Mouse (Mus musculus): ENCODE measurements around the gene Clpx. TPM values are rescaled to one million over a fixed set of nuclear protein-coding genes. Genes with fewer than 3 reads are reported as not detected.

Gene Clpx
- total and polyA plus RNA-seq, 2 experiments from 2014 or later = 20.6 to 40.1 TPM

DNA sequence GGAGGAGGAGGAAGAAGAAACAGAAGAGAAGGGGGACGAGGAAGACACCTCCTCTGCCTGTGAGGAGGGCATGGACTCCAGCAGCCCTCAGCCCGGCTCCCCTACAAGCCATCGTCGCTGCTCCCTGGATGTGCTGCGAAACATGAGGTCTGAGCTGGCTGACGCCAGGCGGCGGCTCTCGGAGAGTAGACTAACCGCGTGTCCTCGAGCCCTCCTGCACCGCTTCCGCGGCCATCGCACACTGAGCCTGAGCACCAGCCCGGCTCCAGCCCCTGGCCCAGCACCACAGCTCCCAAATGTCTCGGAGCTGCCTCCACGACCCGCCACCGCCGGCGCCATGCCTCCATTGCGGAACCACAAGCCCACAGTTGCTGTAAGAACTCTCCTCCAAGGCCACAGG is 77.7 kb downstream of the Clpx start:
- Histone ChIP-seq H3K4me3 (ENCODE audit: low read depth, low read length) (no peak overlapping the region), H3K27me3 (ENCODE audit: insufficient read depth, low read length) (no peaks in the 10 kb centered on the region), H3K27ac (ENCODE audit: low read depth, low read length) (no peak overlapping the region), H3K4me1 (ENCODE audit: insufficient read depth, low read length) (no peaks in the 10 kb centered on the region), H3K9ac (replicated peaks; ENCODE audit: low read length, poor library complexity, severe bottlenecking) (no peak overlapping the region), H3K4me2 (ENCODE audit: low read depth, low read length, poor library complexity, severe bottlenecking) (no peak overlapping the region), H3K36me3 (ENCODE audit: insufficient read depth, low read length) (peaks cover 21% of the 10 kb centered on the region), H3K9me3 (ENCODE audit: low read length) (no peaks in the 10 kb centered on the region)
- 81% methylated on average over 24 of the region's 24 CpGs for WGBS
- no peak for TF ChIP-seq CTCF (IDR thresholded peaks at IDR 0.05)
- no peak for DNase-seq (ENCODE audit: low spot score)
- ATAC-seq (ENCODE audit: low FRiP score) = no peak

DNA sequence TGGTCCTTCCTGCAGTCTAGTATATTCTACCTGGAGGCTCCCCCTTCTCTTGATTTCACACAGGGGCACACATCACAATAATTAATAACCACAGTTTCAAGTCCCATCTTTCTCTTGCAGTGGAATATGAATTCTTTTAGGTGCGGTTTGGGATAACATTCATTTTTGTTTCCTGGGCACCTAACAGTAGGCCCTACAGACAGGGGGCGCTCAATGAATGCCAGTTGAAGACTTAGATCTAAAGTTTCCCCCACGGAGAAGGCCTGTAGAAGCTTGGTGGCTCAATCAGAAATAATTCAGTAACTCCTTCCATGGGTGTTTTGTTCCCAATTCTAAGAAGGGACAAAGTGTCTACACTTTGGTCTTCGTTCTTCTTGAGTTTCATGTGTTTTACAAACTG is 78.4 kb downstream of the Clpx start:
- Histone ChIP-seq H3K27me3 (ENCODE audit: insufficient read depth, low read length) (no peaks in the 10 kb centered on the region), H3K9me3 (ENCODE audit: low read length) (no peaks in the 10 kb centered on the region), H3K36me3 (ENCODE audit: insufficient read depth, low read length) (peaks cover 26% of the 10 kb centered on the region), H3K9ac (replicated peaks; ENCODE audit: low read length, poor library complexity, severe bottlenecking) (no peak overlapping the region), H3K4me2 (ENCODE audit: low read depth, low read length, poor library complexity, severe bottlenecking) (no peak overlapping the region), H3K27ac (ENCODE audit: low read depth, low read length) (no peak overlapping the region), H3K4me1 (ENCODE audit: insufficient read depth, low read length) (no peaks in the 10 kb centered on the region), H3K4me3 (ENCODE audit: low read depth, low read length) (no peak overlapping the region)
- 69% methylated on average over 4 of the region's 4 CpGs for WGBS
- no peak for ATAC-seq (ENCODE audit: low FRiP score)
- peak; percentile 56 for TF ChIP-seq CTCF (IDR thresholded peaks at IDR 0.05)
- DNase-seq (ENCODE audit: low spot score) = peak; percentile 15

GRCm38 (mm10) chr9:65374468-65375162 is 80.6 kb downstream of the Clpx start:
- Histone ChIP-seq H3K9ac (replicated peaks; ENCODE audit: low read length, poor library complexity, severe bottlenecking) (no peak overlapping the region), H3K27ac (ENCODE audit: low read depth, low read length) (no peak overlapping the region), H3K27me3 (ENCODE audit: insufficient read depth, low read length) (no peaks in the 10 kb centered on the region), H3K9me3 (ENCODE audit: low read length) (no peaks in the 10 kb centered on the region), H3K4me3 (ENCODE audit: low read depth, low read length) (no peak overlapping the region), H3K4me2 (ENCODE audit: low read depth, low read length, poor library complexity, severe bottlenecking) (no peak overlapping the region), H3K4me1 (ENCODE audit: insufficient read depth, low read length) (no peaks in the 10 kb centered on the region), H3K36me3 (ENCODE audit: insufficient read depth, low read length) (peaks cover 33% of the 10 kb centered on the region)
- TF ChIP-seq CTCF (IDR thresholded peaks at IDR 0.05) = no peak
- WGBS = 89% methylated on average over 5 of the region's 5 CpGs
- DNase-seq (ENCODE audit: low spot score) (no peak), ATAC-seq (ENCODE audit: low FRiP score) (no peak)

- Histone ChIP-seq H3K27me3 (ENCODE audit: insufficient read depth, low read length) (no peaks in the 10 kb centered on the region), H3K9ac (replicated peaks; ENCODE audit: low read length, poor library complexity, severe bottlenecking) (no peak overlapping the region), H3K4me3 (ENCODE audit: low read depth, low read length) (no peak overlapping the region), H3K4me1 (ENCODE audit: insufficient read depth, low read length) (no peaks in the 10 kb centered on the region), H3K9me3 (ENCODE audit: low read length) (no peaks in the 10 kb centered on the region), H3K4me2 (ENCODE audit: low read depth, low read length, poor library complexity, severe bottlenecking) (no peak overlapping the region), H3K27ac (ENCODE audit: low read depth, low read length) (no peak overlapping the region), H3K36me3 (ENCODE audit: insufficient read depth, low read length) (peaks cover 33% of the 10 kb centered on the region)
- TF ChIP-seq CTCF (IDR thresholded peaks at IDR 0.05) = no peak
- DNase-seq (ENCODE audit: low spot score) = no peak
- WGBS = 73% methylated on average over 9 of the region's 9 CpGs
- no peak for ATAC-seq (ENCODE audit: low FRiP score)
Measured at GRCm38 (mm10) chr9:65375163-65375934, 81.3 kb downstream of the Clpx start.

Other genes with a start within 250 kb of the Clpx start
- 46.6 and 52.9 TPM in 2 replicates for gene Igdcc4, start 192.8 kb upstream of the Clpx start, total RNA-seq (2014; rRNA removed)
- gene Igdcc4, start 192.8 kb upstream of the Clpx start, polyA plus RNA-seq (2015; fragmentation: Nextera tagmentation; extraction: Ambion mirVana) = 11.1 and 11.9 TPM in 2 replicates
- 5.3 and 7.7 TPM in 2 replicates for gene Igdcc3, start 153.1 kb upstream of the Clpx start, total RNA-seq (2014; rRNA removed)
- 6.4 and 6.6 TPM in 2 replicates for gene Igdcc3, start 153.1 kb upstream of the Clpx start, polyA plus RNA-seq (2015; fragmentation: Nextera tagmentation; extraction: Ambion mirVana)
- 7.5 and 8.0 TPM in 2 replicates for gene Parp16, start 98.9 kb upstream of the Clpx start, total RNA-seq (2014; rRNA removed)
- 7.0 and 7.7 TPM in 2 replicates for gene Parp16, start 98.9 kb upstream of the Clpx start, polyA plus RNA-seq (2015; fragmentation: Nextera tagmentation; extraction: Ambion mirVana)
- gene Cilp, start 29.1 kb upstream of the Clpx start, total RNA-seq (2014; rRNA removed) = 0.09 and 0.60 TPM in 2 replicates
- 0.15 TPM in 2 replicates for gene Cilp, start 29.1 kb upstream of the Clpx start, polyA plus RNA-seq (2015; fragmentation: Nextera tagmentation; extraction: Ambion mirVana)
- gene Pdcd7, start 51.8 kb downstream of the Clpx start, total RNA-seq (2014; rRNA removed) = 16.4 and 23.4 TPM in 2 replicates
- 7.7 and 11.0 TPM in 2 replicates for gene Pdcd7, start 51.8 kb downstream of the Clpx start, polyA plus RNA-seq (2015; fragmentation: Nextera tagmentation; extraction: Ambion mirVana)
- 7.6 and 10.1 TPM in 2 replicates for gene Ubap1l, start 66.8 kb downstream of the Clpx start, total RNA-seq (2014; rRNA removed)
- gene Ubap1l, start 66.8 kb downstream of the Clpx start, polyA plus RNA-seq (2015; fragmentation: Nextera tagmentation; extraction: Ambion mirVana) = 1.4 and 2.2 TPM in 2 replicates
- 1.0 and 2.4 TPM in 2 replicates for gene Kbtbd13, start 97.4 kb downstream of the Clpx start, total RNA-seq (2014; rRNA removed)
- 0.65 and 0.74 TPM in 2 replicates for gene Kbtbd13, start 97.4 kb downstream of the Clpx start, polyA plus RNA-seq (2015; fragmentation: Nextera tagmentation; extraction: Ambion mirVana)
- 6.1 and 9.3 TPM in 2 replicates for gene Rasl12, start 104.2 kb downstream of the Clpx start, total RNA-seq (2014; rRNA removed)
- gene Rasl12, start 104.2 kb downstream of the Clpx start, polyA plus RNA-seq (2015; fragmentation: Nextera tagmentation; extraction: Ambion mirVana) = 4.3 and 4.8 TPM in 2 replicates
- not detected in 2 replicates for gene Slc51b, start 128.7 kb downstream of the Clpx start, total RNA-seq (2014; rRNA removed)
- not detected in 2 replicates for gene Slc51b, start 128.7 kb downstream of the Clpx start, polyA plus RNA-seq (2015; fragmentation: Nextera tagmentation; extraction: Ambion mirVana)
- 19.7 and 21.0 TPM in 2 replicates for gene Mtfmt, start 141.5 kb downstream of the Clpx start, total RNA-seq (2014; rRNA removed)
- 18.5 and 18.9 TPM in 2 replicates for gene Mtfmt, start 141.5 kb downstream of the Clpx start, polyA plus RNA-seq (2015; fragmentation: Nextera tagmentation; extraction: Ambion mirVana)
- gene Spg21, start 166.7 kb downstream of the Clpx start, total RNA-seq (2014; rRNA removed) = 79.3 and 80.1 TPM in 2 replicates
- gene Spg21, start 166.7 kb downstream of the Clpx start, polyA plus RNA-seq (2015; fragmentation: Nextera tagmentation; extraction: Ambion mirVana) = 99.4 and 103 TPM in 2 replicates
- gene Ankdd1a, start 225.9 kb downstream of the Clpx start, total RNA-seq (2014; rRNA removed) = 5.4 and 5.5 TPM in 2 replicates
- gene Ankdd1a, start 225.9 kb downstream of the Clpx start, polyA plus RNA-seq (2015; fragmentation: Nextera tagmentation; extraction: Ambion mirVana) = 1.4 TPM in 2 replicates